Mouse (Mus musculus): ENCODE measurements around the gene Il1r1. TPM values are rescaled to one million over a fixed set of nuclear protein-coding genes. Genes with fewer than 3 reads are reported as not detected.

The Il1r1 gene
- polyA plus RNA-seq, 1 experiment, result 0.72 TPM

DNA sequence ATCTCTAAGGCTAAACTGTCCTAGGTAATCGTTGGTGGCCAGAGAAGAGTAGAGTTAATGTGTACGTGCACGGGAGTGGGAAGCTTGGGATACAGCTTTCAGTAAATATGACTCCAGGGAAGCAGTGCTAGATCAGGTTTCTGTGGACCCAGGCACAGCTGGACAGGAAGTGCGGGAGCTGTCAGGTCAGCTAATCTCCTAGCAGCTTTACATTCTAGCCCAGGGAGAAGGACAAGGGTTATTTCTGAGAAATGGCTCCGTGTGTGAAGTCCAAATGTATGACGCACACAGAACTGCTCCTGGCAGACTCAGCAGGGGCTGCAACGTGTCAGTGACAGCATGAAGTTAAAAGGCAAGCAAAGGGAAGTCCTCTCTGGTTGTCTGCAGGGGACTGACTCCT lies 8.3 kb downstream of the Il1r1 start:
- no peak for TF ChIP-seq POLR2A (IDR thresholded peaks at IDR 0.05; ENCODE audit: borderline replicate concordance, extremely low read depth, insufficient read depth, insufficient read length, poor library complexity, severe bottlenecking)
- TF ChIP-seq CTCF (IDR thresholded peaks at IDR 0.05; ENCODE audit: borderline replicate concordance, extremely low read depth, insufficient read depth, insufficient read length), result no peak
- DNase-seq (ENCODE audit: low read depth), result no peak

DNA sequence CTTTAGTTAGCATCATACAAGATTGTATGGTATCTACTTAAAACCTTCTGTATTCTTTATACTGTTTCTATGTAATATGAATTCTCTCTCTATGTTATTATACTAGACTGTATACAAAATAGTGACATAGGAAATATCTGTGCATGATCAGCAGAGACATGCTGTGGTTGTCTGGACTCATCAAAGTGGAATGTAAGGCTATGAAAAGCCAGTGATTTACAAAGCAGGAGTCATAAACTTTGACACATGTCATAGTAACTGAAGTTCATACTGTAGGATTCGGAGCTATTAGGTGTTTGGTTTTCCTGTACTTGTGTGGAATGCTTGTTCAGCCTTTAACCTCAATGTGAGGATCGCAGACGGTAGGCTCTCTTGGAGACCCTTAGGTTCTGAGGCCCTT lies 8.7 kb downstream of the Il1r1 start:
- no peak for DNase-seq (ENCODE audit: low read depth)
- no peak for TF ChIP-seq CTCF (IDR thresholded peaks at IDR 0.05; ENCODE audit: borderline replicate concordance, extremely low read depth, insufficient read depth, insufficient read length)
- TF ChIP-seq POLR2A (IDR thresholded peaks at IDR 0.05; ENCODE audit: borderline replicate concordance, extremely low read depth, insufficient read depth, insufficient read length, poor library complexity, severe bottlenecking), result no peak

DNA sequence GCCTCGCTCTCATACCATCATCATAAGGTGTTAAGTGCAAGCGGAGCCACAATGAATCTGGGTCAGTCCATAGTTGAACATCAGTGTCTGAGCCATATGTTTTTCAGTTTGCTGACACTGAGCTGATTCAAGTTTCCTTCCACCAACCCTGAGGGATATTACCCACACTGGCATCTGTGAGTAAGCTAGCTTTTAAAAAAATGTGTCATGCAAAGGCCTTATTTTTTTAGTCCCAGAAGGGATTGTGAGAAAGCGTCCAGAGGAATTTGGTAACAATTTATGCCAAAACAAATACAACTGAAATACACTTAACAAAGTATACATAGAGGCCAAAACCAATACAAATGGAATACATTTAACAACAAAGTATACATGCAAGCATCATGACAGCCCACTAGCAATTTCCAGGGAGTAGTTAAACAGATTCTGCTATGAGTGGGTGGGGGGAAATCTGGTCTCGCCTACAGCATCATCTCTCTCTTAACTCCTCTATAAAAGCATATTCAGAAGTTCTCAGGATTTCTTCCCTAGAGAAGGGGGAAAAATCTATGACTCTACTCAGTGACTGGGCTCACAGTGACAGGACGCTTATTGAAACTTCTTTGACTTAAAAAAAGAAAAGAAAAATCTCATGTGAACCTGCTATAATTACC lies 10.8 kb downstream of the Il1r1 start:
- no peak for DNase-seq (ENCODE audit: low read depth)
- TF ChIP-seq POLR2A (IDR thresholded peaks at IDR 0.05; ENCODE audit: borderline replicate concordance, extremely low read depth, insufficient read depth, insufficient read length, poor library complexity, severe bottlenecking), result no peak
- TF ChIP-seq CTCF (IDR thresholded peaks at IDR 0.05; ENCODE audit: borderline replicate concordance, extremely low read depth, insufficient read depth, insufficient read length), result no peak

DNA sequence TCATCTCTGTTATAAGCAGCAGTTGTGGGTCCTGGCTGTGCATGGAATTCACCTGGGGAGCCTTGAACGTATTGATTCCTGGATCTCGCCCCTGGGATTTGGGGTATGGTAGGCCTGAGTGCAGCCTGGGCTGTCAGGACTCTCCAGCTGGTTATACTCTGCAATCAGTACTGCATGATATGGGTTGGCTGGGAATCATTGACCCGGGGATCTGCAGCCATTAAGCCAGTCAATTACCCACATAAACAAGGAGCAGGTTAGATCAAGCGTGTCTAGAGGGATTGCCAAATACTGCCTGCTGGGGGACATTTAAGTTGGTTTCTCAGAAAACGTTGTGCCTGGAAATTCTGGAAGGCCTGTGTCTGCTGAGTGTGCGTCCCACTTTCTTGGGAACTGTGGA lies 11.8 kb downstream of the Il1r1 start:
- TF ChIP-seq CTCF (IDR thresholded peaks at IDR 0.05; ENCODE audit: borderline replicate concordance, extremely low read depth, insufficient read depth, insufficient read length), result no peak
- TF ChIP-seq POLR2A (IDR thresholded peaks at IDR 0.05; ENCODE audit: borderline replicate concordance, extremely low read depth, insufficient read depth, insufficient read length, poor library complexity, severe bottlenecking), result no peak
- DNase-seq (ENCODE audit: low read depth), result peak; percentile 3

DNA sequence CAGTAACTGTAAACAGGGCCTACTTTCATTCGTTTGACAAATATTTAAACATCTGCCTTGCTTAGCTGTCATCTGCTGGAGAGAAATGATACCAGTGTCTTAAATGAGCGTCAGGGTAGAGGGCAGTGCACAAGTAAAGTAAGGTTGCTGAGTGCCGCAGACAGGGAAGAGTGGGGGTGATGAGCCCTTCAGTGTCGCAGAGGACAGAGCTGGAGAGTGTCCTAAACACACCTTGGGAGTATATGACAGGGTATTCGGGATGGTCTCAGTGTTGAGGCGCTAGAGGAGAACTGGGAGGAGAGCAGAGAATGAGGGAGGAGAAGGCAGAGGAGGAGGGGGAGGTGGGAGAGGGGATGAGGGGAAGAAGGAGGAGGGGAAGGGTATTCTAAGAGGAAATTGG lies 12.2 kb downstream of the Il1r1 start:
- TF ChIP-seq POLR2A (IDR thresholded peaks at IDR 0.05; ENCODE audit: borderline replicate concordance, extremely low read depth, insufficient read depth, insufficient read length, poor library complexity, severe bottlenecking), result no peak
- no peak for TF ChIP-seq CTCF (IDR thresholded peaks at IDR 0.05; ENCODE audit: borderline replicate concordance, extremely low read depth, insufficient read depth, insufficient read length)
- DNase-seq (ENCODE audit: low read depth), result no peak

DNA sequence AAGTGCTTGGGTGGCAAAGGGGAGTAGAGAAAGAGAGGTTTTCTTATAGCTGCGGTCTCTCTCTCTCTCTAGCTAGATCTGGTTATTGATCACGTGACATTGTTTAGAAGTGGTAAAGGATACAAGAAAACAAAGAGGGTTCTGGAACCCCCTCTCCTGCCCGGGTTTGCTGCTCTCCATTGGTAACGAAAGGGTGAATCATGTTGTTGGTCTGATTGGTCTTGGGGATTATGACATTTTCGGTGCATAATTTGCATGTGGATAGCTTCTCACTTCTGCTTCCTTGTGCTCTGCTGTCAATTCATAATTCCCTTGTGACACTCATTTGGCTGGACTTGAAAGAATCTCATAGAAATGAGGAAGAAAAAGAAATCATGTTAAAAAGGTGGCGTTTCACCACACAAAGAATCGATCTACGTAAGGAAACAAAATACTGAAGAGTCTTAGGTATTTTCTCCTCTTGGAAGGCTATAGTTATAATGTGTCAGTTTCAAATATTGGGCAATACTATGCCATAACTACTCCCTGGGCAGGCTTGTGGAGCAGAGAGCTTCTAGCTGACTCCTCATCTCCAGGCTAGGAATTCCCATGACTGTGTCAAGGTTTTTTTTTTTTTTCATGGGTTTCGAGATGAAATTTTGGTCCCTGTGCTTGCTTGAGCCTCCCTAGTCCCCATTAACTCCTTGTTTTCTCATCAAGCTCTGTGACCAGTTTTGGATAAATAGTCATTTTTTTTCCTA lies 15.6 kb downstream of the Il1r1 start:
- TF ChIP-seq POLR2A (IDR thresholded peaks at IDR 0.05; ENCODE audit: borderline replicate concordance, extremely low read depth, insufficient read depth, insufficient read length, poor library complexity, severe bottlenecking) (no peak), CTCF (IDR thresholded peaks at IDR 0.05; ENCODE audit: borderline replicate concordance, extremely low read depth, insufficient read depth, insufficient read length) (no peak)
- DNase-seq (ENCODE audit: low read depth), result no peak

DNA sequence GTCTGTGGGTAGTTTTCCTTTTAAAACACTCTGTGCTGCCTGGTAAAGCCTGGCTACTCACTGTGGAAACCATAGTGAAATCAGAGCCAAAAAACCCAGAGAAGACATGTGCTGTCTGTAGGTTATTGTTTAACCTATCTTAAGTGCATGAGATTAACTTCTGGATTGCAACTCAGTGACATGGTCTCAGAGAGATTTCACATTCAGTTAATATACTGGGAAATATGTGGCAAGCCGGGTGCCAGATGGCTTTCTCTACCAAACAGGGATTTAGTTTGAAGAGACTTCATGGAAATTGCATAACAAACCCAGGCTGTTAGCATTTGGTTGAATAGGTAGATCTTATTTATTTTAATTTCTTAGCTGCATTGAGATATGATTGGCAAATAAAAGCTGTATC lies 17.8 kb downstream of the Il1r1 start:
- TF ChIP-seq CTCF (IDR thresholded peaks at IDR 0.05; ENCODE audit: borderline replicate concordance, extremely low read depth, insufficient read depth, insufficient read length), result no peak
- TF ChIP-seq POLR2A (IDR thresholded peaks at IDR 0.05; ENCODE audit: borderline replicate concordance, extremely low read depth, insufficient read depth, insufficient read length, poor library complexity, severe bottlenecking), result no peak
- DNase-seq (ENCODE audit: low read depth), result no peak

DNA sequence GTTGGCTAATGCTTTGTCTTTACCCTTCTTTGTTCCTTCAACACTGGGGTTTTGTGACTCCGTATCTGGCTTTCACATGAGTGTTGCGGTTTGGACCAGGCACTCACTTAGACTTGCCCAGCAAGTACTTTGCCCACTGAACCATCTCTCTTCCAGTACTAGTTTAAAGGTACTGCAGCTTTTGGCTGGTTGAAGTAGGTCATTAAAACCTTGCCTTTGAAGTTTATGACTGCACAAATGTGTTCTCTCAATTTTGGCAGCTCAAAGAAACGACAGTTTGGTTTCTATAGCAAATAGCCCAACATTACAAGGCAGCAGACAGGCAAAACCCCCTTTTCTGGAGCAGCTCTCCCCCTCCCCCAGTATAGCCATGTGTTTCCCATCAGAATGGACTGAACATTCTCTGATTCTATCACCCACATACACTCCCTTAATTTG lies 18.7 kb downstream of the Il1r1 start:
- no peak for TF ChIP-seq POLR2A (IDR thresholded peaks at IDR 0.05; ENCODE audit: borderline replicate concordance, extremely low read depth, insufficient read depth, insufficient read length, poor library complexity, severe bottlenecking)
- TF ChIP-seq CTCF (IDR thresholded peaks at IDR 0.05; ENCODE audit: borderline replicate concordance, extremely low read depth, insufficient read depth, insufficient read length), result no peak
- no peak for DNase-seq (ENCODE audit: low read depth)

DNA sequence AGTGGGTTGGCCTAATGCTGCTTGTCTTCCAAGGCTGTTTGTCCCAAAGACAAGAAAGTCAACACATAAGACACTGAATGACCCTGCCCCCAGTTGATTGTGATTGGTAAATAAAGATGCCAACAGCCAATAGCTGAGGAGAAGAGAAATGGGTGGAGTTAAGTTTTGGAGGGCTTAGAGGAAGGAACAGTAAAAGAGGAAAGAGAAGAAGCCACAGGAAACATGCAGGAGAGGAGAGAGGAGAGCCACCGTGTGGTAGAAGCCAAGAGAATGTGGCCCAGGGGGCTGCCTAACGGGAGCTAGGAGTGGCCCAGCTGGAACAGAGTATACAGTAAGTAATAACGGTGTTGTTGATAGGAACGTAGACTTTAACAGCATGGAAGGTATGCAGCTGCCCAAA lies 25.5 kb downstream of the Il1r1 start:
- no peak for TF ChIP-seq POLR2A (IDR thresholded peaks at IDR 0.05; ENCODE audit: borderline replicate concordance, extremely low read depth, insufficient read depth, insufficient read length, poor library complexity, severe bottlenecking)
- no peak for TF ChIP-seq CTCF (IDR thresholded peaks at IDR 0.05; ENCODE audit: borderline replicate concordance, extremely low read depth, insufficient read depth, insufficient read length)

DNA sequence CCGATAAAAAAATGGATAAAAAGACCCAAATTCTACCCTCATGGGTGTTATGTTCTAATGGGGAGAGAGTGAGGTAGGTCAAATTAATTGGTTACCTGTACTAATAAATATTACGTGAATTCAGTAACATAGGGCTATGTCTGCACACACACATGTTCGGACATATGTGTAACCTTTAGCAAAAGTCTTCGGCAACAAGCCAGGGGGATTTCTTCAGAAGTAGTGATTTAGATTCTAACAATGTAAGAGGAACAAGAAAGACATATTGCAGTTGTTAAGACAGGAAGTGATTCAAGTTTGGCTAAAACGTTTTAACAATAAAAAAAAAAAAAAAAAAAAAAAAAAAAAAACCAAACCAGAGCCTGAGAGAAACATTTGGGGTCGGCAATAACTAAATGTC lies 27.6 kb downstream of the Il1r1 start:
- no peak for TF ChIP-seq CTCF (IDR thresholded peaks at IDR 0.05; ENCODE audit: borderline replicate concordance, extremely low read depth, insufficient read depth, insufficient read length)
- no peak for TF ChIP-seq POLR2A (IDR thresholded peaks at IDR 0.05; ENCODE audit: borderline replicate concordance, extremely low read depth, insufficient read depth, insufficient read length, poor library complexity, severe bottlenecking)
- no peak for DNase-seq (ENCODE audit: low read depth)

More for the DNA sequence above, 25.5 kb downstream of the Il1r1 start:
- DNase-seq (ENCODE audit: low read depth), result no peak

DNA sequence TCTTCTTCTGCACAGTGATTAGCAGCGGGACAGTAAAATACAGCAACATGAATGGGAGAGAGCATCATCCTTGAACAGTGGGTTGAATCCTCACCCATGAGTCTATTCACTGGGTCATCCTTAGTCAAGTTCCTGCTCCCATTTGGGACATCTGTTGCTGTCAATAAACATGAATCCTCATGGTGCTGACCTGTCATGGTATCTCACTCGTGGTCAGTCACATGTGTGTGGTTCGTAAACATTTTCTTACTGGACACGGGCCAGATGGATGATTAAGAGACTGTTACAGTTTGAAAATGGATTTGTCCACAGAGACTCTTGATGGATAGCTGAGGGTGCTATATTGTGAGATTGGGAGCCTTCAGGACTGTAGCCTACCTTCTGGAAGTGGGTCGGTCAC lies 29.1 kb downstream of the Il1r1 start:
- no peak for TF ChIP-seq CTCF (IDR thresholded peaks at IDR 0.05; ENCODE audit: borderline replicate concordance, extremely low read depth, insufficient read depth, insufficient read length)
- TF ChIP-seq POLR2A (IDR thresholded peaks at IDR 0.05; ENCODE audit: borderline replicate concordance, extremely low read depth, insufficient read depth, insufficient read length, poor library complexity, severe bottlenecking), result no peak
- no peak for DNase-seq (ENCODE audit: low read depth)

Measured in brain, embryonic 14.5 days (tissue).